Mouse (Mus musculus) ES-E14 (cell line): ENCODE measurements around the gene Iqch. TPM values are rescaled to one million over a fixed set of nuclear protein-coding genes. Genes with fewer than 3 reads are reported as not detected.

Experiments used
- DNase-seq: peaks from one replicate; pipeline ENCODE4 v3.0.0-alpha.2; 2013; ENCODE audit warnings: low read depth, low spot score
- H3K27ac ChIP-seq: 2 replicates; pipeline ENCODE4 v1.5.1; 2012; ENCODE audit warnings: low read depth, mild to moderate bottlenecking, low read length, moderate library complexity, mixed read lengths; ENCODE audit not compliant: poor library complexity, insufficient read depth, severe bottlenecking
- H3K36me3 ChIP-seq: 2 replicates; pipeline ENCODE4 v1.6.1; 2012; ENCODE audit warnings: mild to moderate bottlenecking, low read length, moderate library complexity, mixed read lengths; ENCODE audit not compliant: control insufficient read depth, poor library complexity, insufficient read depth, severe bottlenecking
- H3K4me1 ChIP-seq, 2 experiments: fragments of 150-350 bp in 1 of 2; sonication (generic) in 1 of 2; 2 replicates each; pipeline ENCODE4 v1.6.1; 2012; ENCODE audit warnings: low read length in 2 of 2, mild to moderate bottlenecking in 1 of 2, mixed read lengths in 1 of 2; ENCODE audit not compliant: control insufficient read depth in 2 of 2, insufficient read depth in 2 of 2, poor library complexity in 1 of 2
- H3K4me3 ChIP-seq, 2 experiments: fragments of 150-350 bp in 1 of 2; sonication (generic) in 1 of 2; 2 replicates each; pipeline ENCODE4 v1.5.1; 2012; ENCODE audit warnings: low read length in 2 of 2, low read depth in 1 of 2, mild to moderate bottlenecking in 1 of 2, mixed read lengths in 1 of 2; ENCODE audit not compliant: insufficient read depth in 1 of 2, poor library complexity in 1 of 2, severe bottlenecking in 1 of 2
- H3K9ac ChIP-seq: 2 replicates; pipeline ENCODE4 v1.6.1; 2012; ENCODE audit warnings: low read depth, mild to moderate bottlenecking, low read length, mixed read lengths; ENCODE audit not compliant: poor library complexity, insufficient read depth, severe bottlenecking
- H3K9me3 ChIP-seq: fragments of 150-350 bp; sonication (generic); 2 replicates; pipeline ENCODE4 v1.6.1; 2012; ENCODE audit warnings: low read depth, mild to moderate bottlenecking, low read length; ENCODE audit not compliant: control insufficient read depth, insufficient read depth
- CHD2 ChIP-seq: IDR thresholded peaks from 2 replicates; pipeline ENCODE4 v1.6.1; 2014; ENCODE audit warnings: mild to moderate bottlenecking, low read depth, low read length, inconsistent platforms
- HCFC1 ChIP-seq: IDR thresholded peaks from 2 replicates; pipeline ENCODE4 v1.6.1; 2012; ENCODE audit warnings: low read length, inconsistent platforms, borderline replicate concordance; ENCODE audit not compliant: insufficient read depth
- MAFK ChIP-seq: IDR thresholded peaks from 2 replicates; pipeline ENCODE4 v1.6.1; 2014; ENCODE audit warnings: mild to moderate bottlenecking, low read depth, low read length, inconsistent platforms; ENCODE audit not compliant: insufficient read depth
- ZC3H11A ChIP-seq: IDR thresholded peaks from 2 replicates; pipeline ENCODE4 v1.6.1; 2012; ENCODE audit warnings: low read depth, mild to moderate bottlenecking, inconsistent platforms, low read length, borderline replicate concordance
- ZNF384 ChIP-seq: IDR thresholded peaks from 2 replicates; pipeline ENCODE4 v1.6.1; 2012; ENCODE audit warnings: low read depth, low read length, inconsistent platforms
- in situ Hi-C, 2 experiments: fragments of 600-800 bp; cut with MboI; formaldehyde crosslinking; loops; one replicate each; pipeline ENCODE4 v1.15.1; 2025; ENCODE audit warnings: low sequenced_read_pairs in 2 of 2, inconsistent platforms in 1 of 2; ENCODE audit not compliant: unreplicated experiment in 2 of 2
- total RNA-seq: library from RNA; depleted of rRNA; stranded (reverse); fragments of 300-350 nt; gene quantifications from 2 replicates; pipeline ENCODE4 v1.2.3, GENCODE M21; 2012

Iqch gene
- total RNA-seq, 1 experiment: 0.18 TPM

- in situ Hi-C loops: no loop called here
- Histone ChIP-seq H3K9ac (no peak overlapping the region), H3K4me1 (no peaks in the 10 kb centered on the region), H3K9me3 (no peaks in the 10 kb centered on the region), H3K36me3 (no peaks in the 10 kb centered on the region), H3K27ac (no peak overlapping the region), H3K4me3 (no peak overlapping the region)
- TF ChIP-seq HCFC1 (no peak), ZNF384 (no peak), ZC3H11A (no peak), MAFK (no peak), CHD2 (no peak)
- DNase-seq: no peak
Measured at GRCm38 (mm10) chr9:63450531-63451030, 151.7 kb downstream of the Iqch start.

- no peak overlapping the region for H3K4me3 ChIP-seq
- no peaks in the 10 kb centered on the region for H3K4me1 ChIP-seq
- no peak overlapping the region for H3K9ac ChIP-seq
- no peak for TF ChIP-seq ZNF384
- no peak for TF ChIP-seq MAFK
- TF ChIP-seq CHD2: no peak
- no peak for TF ChIP-seq HCFC1
- no peak for TF ChIP-seq ZC3H11A
- no peaks in the 10 kb centered on the region for H3K9me3 ChIP-seq
- in situ Hi-C loops: no loop called here
- H3K27ac ChIP-seq: no peak overlapping the region
- DNase-seq: no peak
- no peaks in the 10 kb centered on the region for H3K36me3 ChIP-seq
Measured at GRCm38 (mm10) chr9:63443695-63444094, 158.6 kb downstream of the Iqch start.

GRCm38 (mm10) chr9:63430652-63431051 is 171.6 kb downstream of the Iqch start:
- Histone ChIP-seq H3K9ac (no peak overlapping the region), H3K9me3 (no peaks in the 10 kb centered on the region), H3K4me1 (no peaks in the 10 kb centered on the region), H3K4me3 (no peak overlapping the region), H3K36me3 (no peaks in the 10 kb centered on the region), H3K27ac (no peak overlapping the region)
- TF ChIP-seq CHD2: no peak
- in situ Hi-C loops: no loop called here
- DNase-seq: no peak

- peaks cover 3 to 4% of the 10 kb centered on the region in 2 experiments; a peak in 2 of 4 replicates for H3K4me1 ChIP-seq
- in situ Hi-C loops: no loop called here
- no peaks in the 10 kb centered on the region for H3K9me3 ChIP-seq
- DNase-seq: no peak
- TF ChIP-seq HCFC1: no peak
- TF ChIP-seq CHD2: no peak
- TF ChIP-seq ZC3H11A: no peak
- TF ChIP-seq MAFK: no peak
- no peak for TF ChIP-seq ZNF384
- no peaks in the 10 kb centered on the region for H3K36me3 ChIP-seq
- no peak overlapping the region for H3K27ac ChIP-seq
- H3K9ac ChIP-seq: no peak overlapping the region
- H3K4me3 ChIP-seq: no peak overlapping the region
Measured at GRCm38 (mm10) chr9:63421096-63421736, 181.1 kb downstream of the Iqch start.

GRCm38 (mm10) chr9:63420396-63420795 is 181.9 kb downstream of the Iqch start:
- no peak overlapping the region for H3K4me3 ChIP-seq
- in situ Hi-C loops: no loop called here
- no peak overlapping the region for H3K27ac ChIP-seq
- H3K36me3 ChIP-seq: no peaks in the 10 kb centered on the region
- no peak for DNase-seq
- no peaks in the 10 kb centered on the region for H3K9me3 ChIP-seq
- H3K9ac ChIP-seq: no peak overlapping the region; the same call in 1 of the 2 replicates
- H3K4me1 ChIP-seq: peaks cover 3 to 4% of the 10 kb centered on the region in 2 experiments; a peak in 2 of 4 replicates
- TF ChIP-seq MAFK (no peak), ZNF384 (no peak), CHD2 (no peak), ZC3H11A (no peak)
